Mouse (Mus musculus): ENCODE data around the gene Pde3b.

DNA sequence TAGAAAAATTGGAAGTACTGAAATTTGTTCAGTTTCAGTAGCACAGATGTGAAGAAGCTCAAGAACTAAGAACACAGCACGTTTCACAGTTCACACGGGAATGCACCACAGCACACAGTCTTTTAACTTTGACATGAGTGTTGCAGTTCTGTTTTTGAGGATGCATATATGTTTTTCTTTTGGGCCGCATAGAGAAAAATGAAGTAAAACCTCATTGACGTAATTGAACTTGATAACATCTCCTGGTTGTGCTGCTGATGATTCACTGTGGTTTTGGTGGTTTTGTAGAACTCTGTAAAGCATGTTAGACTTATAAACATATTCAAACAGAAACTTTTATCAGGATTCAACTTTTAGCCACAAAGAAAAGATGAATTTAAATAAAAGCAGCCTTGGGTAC lies 64.7 kb downstream of the Pde3b start:
- TF ChIP-seq CTCF (IDR thresholded peaks at IDR 0.05; ENCODE audit: borderline replicate concordance, insufficient read depth, low read length), result no peak
- no peak for TF ChIP-seq POLR2A (IDR thresholded peaks at IDR 0.05; ENCODE audit: low read depth, low read length)
